In the genomic region with DNA sequence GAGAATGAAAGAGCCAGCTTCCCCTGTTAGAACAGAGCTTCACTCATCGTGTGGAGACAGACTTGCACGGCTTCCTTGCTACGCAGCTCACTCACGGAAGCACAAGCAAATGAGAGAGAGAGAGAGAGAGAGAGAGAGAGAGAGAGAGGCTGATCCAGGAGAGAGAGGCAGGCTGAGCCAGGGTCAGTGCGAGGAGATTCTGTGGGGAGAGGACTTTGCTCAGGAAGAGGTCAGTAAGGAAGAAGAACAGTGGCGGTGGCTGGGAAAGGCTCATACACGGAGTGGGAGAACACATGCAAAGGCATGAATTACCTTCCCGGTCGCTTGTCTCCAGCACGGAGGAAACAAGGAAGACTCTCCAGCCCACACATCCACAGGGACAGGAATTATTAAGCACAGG, we compare ENCODE assay signal across 28 mouse cellular contexts. TPM values are rescaled to one million over a fixed set of nuclear protein-coding genes. Genes with fewer than 3 reads are reported as not detected.
DNase-seq lines count a peak whose midpoint lies in the region; ATAC-seq lines count a peak whose summit lies in the region.
"Had no signal": no experiment of that assay in that cellular context is flagged by ENCODE, and none has a peak within 500 bp of the region (broad histone marks: within the 10 kb centered on the region; RNA-seq: fewer than 3 reads in every experiment).

No protein-coding gene starts in this region.

- DNase-seq in kidney, adult 8-10 months = peak; percentile 59 to 63
- DNase-seq in yolk sac, embryonic 10.5 days (ENCODE audit: low spot score) = peak; percentile 76
- DNase-seq in cerebellum, postnatal 36 days = no peak
- DNase-seq: adrenal gland, adult 2 months; B cell, adult 2 months; cerebellum, adult 11 months; cerebellum, adult 9-11 months; gastrocnemius, postnatal 14 days; heart, adult 11 months; heart, postnatal 14 days; lung, postnatal 36 days; right cerebral cortex, adult 18-20 months; right cerebral cortex, postnatal 4 days; thymus, adult 18-20 months; thymus, postnatal 36 days had no signal

- peaks cover 12% of the 10 kb centered on the region; the same call in 1 of the 2 replicates for H3K4me1 ChIP-seq in kidney, embryonic 15.5 days
- H3K4me1 ChIP-seq in liver, embryonic 15.5 days (replicated peaks) = peaks cover 91% of the 10 kb centered on the region
- peaks cover 91% of the 10 kb centered on the region for H3K4me1 ChIP-seq in liver, embryonic 12.5 days
- H3K4me1 ChIP-seq in liver, embryonic 16.5 days (ENCODE audit: control insufficient read depth, low read depth, low read length) = peaks cover 70% of the 10 kb centered on the region
- H3K4me1 ChIP-seq: forebrain, embryonic 15.5 days; hindbrain, embryonic 12.5 days had no signal

- no peak overlapping the region for H3K4me3 ChIP-seq in kidney, embryonic 15.5 days (replicated peaks)
- no peak overlapping the region for H3K4me3 ChIP-seq in liver, embryonic 15.5 days (replicated peaks)
- H3K4me3 ChIP-seq in liver, embryonic 12.5 days = no peak overlapping the region
- no peak overlapping the region for H3K4me3 ChIP-seq in liver, embryonic 16.5 days (ENCODE audit: low read depth, low read length)
- H3K4me3 ChIP-seq: embryonic facial prominence, embryonic 10.5 days; forebrain, embryonic 15.5 days; heart, embryonic 13.5 days; hindbrain, embryonic 12.5 days; layer of hippocampus, adult 2 months; lung, embryonic 15.5 days; myocyte had no signal

- no peak overlapping the region for H3K4me2 ChIP-seq in kidney, embryonic 15.5 days
- H3K4me2 ChIP-seq in liver, embryonic 15.5 days = no peak overlapping the region
- no peak overlapping the region for H3K4me2 ChIP-seq in liver, embryonic 12.5 days
- no peak overlapping the region for H3K4me2 ChIP-seq in liver, embryonic 16.5 days (ENCODE audit: low read depth, low read length)
- H3K4me2 ChIP-seq: forebrain, embryonic 15.5 days; heart, embryonic 13.5 days; hindbrain, embryonic 12.5 days; lung, embryonic 15.5 days had no signal

- no peaks in the 10 kb centered on the region for H3K9me3 ChIP-seq in kidney, embryonic 15.5 days (replicated peaks)
- no peaks in the 10 kb centered on the region for H3K9me3 ChIP-seq in liver, embryonic 15.5 days (replicated peaks)
- H3K9me3 ChIP-seq in liver, embryonic 12.5 days (replicated peaks) = no peaks in the 10 kb centered on the region
- H3K9me3 ChIP-seq in liver, embryonic 16.5 days (replicated peaks; ENCODE audit: control insufficient read depth, low read length) = no peaks in the 10 kb centered on the region
- H3K9me3 ChIP-seq: embryonic facial prominence, embryonic 10.5 days; forebrain, embryonic 15.5 days; heart, embryonic 13.5 days; hindbrain, embryonic 12.5 days; lung, embryonic 15.5 days had no signal

- ATAC-seq in kidney, embryonic 15.5 days (replicated peaks; ENCODE audit: low FRiP score) = no peak
- no peak for ATAC-seq in liver, embryonic 15.5 days (ENCODE audit: insufficient read depth)
- no peak for ATAC-seq in liver, embryonic 12.5 days
- ATAC-seq in liver, embryonic 16.5 days (ENCODE audit: low read depth) = no peak
- ATAC-seq: forebrain, embryonic 15.5 days; inflammation-experienced regulatory T-cells, adult 6 months; midbrain, embryonic 16.5 days had no signal

- no peak overlapping the region for H3K27ac ChIP-seq in kidney, embryonic 15.5 days
- H3K27ac ChIP-seq in liver, embryonic 15.5 days (replicated peaks) = peak overlapping the region; percentile 35; the same call in 1 of the 2 replicates
- H3K27ac ChIP-seq in liver, embryonic 12.5 days = no peak overlapping the region
- 0 out of 2 replicates have a peak overlapping the region, but pooled peaks have one; percentile 12 for H3K27ac ChIP-seq in liver, embryonic 16.5 days (ENCODE audit: low read length)
- H3K27ac ChIP-seq: embryonic facial prominence, embryonic 10.5 days; forebrain, embryonic 15.5 days; heart, embryonic 13.5 days; hindbrain, embryonic 12.5 days; layer of hippocampus, adult 2 months; lung, embryonic 15.5 days had no signal

- H3K36me3 ChIP-seq in kidney, embryonic 15.5 days = no peaks in the 10 kb centered on the region
- no peaks in the 10 kb centered on the region for H3K36me3 ChIP-seq in liver, embryonic 15.5 days (replicated peaks)
- H3K36me3 ChIP-seq in liver, embryonic 12.5 days = no peaks in the 10 kb centered on the region
- no peaks in the 10 kb centered on the region for H3K36me3 ChIP-seq in liver, embryonic 16.5 days (ENCODE audit: control insufficient read depth, insufficient read depth)
- H3K36me3 ChIP-seq: embryonic facial prominence, embryonic 10.5 days; forebrain, embryonic 15.5 days; heart, embryonic 13.5 days; hindbrain, embryonic 12.5 days; lung, embryonic 15.5 days had no signal

- WGBS in kidney, embryonic 15.5 days = 77% methylated on average over 10 of the region's 10 CpGs
- 69% methylated on average over 10 of the region's 10 CpGs for WGBS in liver, embryonic 15.5 days (ENCODE audit: insufficient replicate concordance)
- 79% methylated on average over 10 of the region's 10 CpGs for WGBS in liver, embryonic 12.5 days (ENCODE audit: insufficient replicate concordance)
- WGBS in liver, embryonic 16.5 days (ENCODE audit: insufficient replicate concordance) = 66% methylated on average over 10 of the region's 10 CpGs

- no peaks in the 10 kb centered on the region for H3K27me3 ChIP-seq in kidney, embryonic 15.5 days
- no peaks in the 10 kb centered on the region for H3K27me3 ChIP-seq in liver, embryonic 15.5 days
- 0 out of 2 replicates have a peak, but pooled peaks cover 3% of the 10 kb centered on the region for H3K27me3 ChIP-seq in liver, embryonic 12.5 days (replicated peaks)
- no peaks in the 10 kb centered on the region for H3K27me3 ChIP-seq in liver, embryonic 16.5 days (ENCODE audit: control insufficient read depth, insufficient read depth, low read depth, low read length)
- H3K27me3 ChIP-seq: forebrain, embryonic 15.5 days had no signal

- no peak overlapping the region for H3K9ac ChIP-seq in kidney, embryonic 15.5 days
- no peak overlapping the region for H3K9ac ChIP-seq in liver, embryonic 15.5 days
- no peak overlapping the region for H3K9ac ChIP-seq in liver, embryonic 12.5 days
- H3K9ac ChIP-seq in liver, embryonic 16.5 days (ENCODE audit: low read depth, low read length) = no peak overlapping the region
- H3K9ac ChIP-seq: forebrain, embryonic 15.5 days; heart, embryonic 13.5 days; hindbrain, embryonic 12.5 days; lung, embryonic 15.5 days had no signal

RNA-seq across cellular contexts. Expression of a gene that starts 12.4 kb away (rescaled TPM):
- polyA plus RNA-seq in kidney, embryonic 15.5 days (2015; fragmentation: Nextera tagmentation; extraction: Ambion mirVana) = 0.82 TPM in 2 replicates
- polyA plus RNA-seq in liver, embryonic 15.5 days (2015; fragmentation: Nextera tagmentation; extraction: Ambion mirVana) = 2.9 and 3.0 TPM in 2 replicates
- polyA plus RNA-seq in liver, embryonic 12.5 days (2016; fragmentation: Nextera tagmentation; extraction: Ambion mirVana) = 2.1 and 2.5 TPM in 2 replicates
- 2.8 TPM in 2 replicates for polyA plus RNA-seq in liver, embryonic 16.5 days (2015; fragmentation: Nextera tagmentation; extraction: Ambion mirVana)

RNA-seq across cellular contexts. Expression of a gene that starts 35.3 kb away (rescaled TPM):
- 159 and 184 TPM in 2 replicates for polyA plus RNA-seq in kidney, embryonic 15.5 days (2015; fragmentation: Nextera tagmentation; extraction: Ambion mirVana)
- 496 and 514 TPM in 2 replicates for polyA plus RNA-seq in liver, embryonic 15.5 days (2015; fragmentation: Nextera tagmentation; extraction: Ambion mirVana)
- polyA plus RNA-seq in liver, embryonic 12.5 days (2016; fragmentation: Nextera tagmentation; extraction: Ambion mirVana) = 719 and 730 TPM in 2 replicates
- polyA plus RNA-seq in liver, embryonic 16.5 days (2015; fragmentation: Nextera tagmentation; extraction: Ambion mirVana) = 424 and 446 TPM in 2 replicates

Comparison
In these comparisons a context has a peak if more than half of its experiments do, and no peak if none do; other contexts are left out.
1. H3K27ac ChIP-seq: peak in liver, embryonic 15.5 days (single experiment) and liver, embryonic 16.5 days (single experiment); none in kidney, embryonic 15.5 days (single experiment) and liver, embryonic 12.5 days (single experiment).
2. DNase-seq: peak in kidney, adult 8-10 months (2 of 2) and yolk sac, embryonic 10.5 days (single experiment); none in cerebellum, postnatal 36 days (0 of 2).